Comparison of ENCODE assay signal across 15 mouse cellular contexts in the genomic region with DNA sequence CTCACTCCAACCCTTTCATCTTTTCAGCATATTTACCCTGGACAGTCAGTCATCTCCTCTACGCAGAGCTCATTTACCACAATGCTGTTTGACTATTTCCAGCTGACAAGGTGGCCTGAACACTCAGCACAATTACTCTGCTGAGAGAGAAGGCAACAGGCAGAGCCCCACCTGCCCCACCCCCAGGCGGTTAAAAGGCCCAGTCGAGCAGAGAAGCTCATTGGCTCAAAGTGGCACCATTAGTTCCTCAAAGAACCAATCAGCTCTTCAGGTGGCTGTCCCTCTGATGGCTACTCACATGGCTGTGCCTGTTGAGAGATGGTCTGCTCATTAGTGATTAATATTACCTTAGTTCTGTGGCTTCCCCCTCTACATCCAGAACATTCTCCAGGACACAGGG. TPM values are rescaled to one million over a fixed set of nuclear protein-coding genes. Genes with fewer than 3 reads are reported as not detected.
A peak's percentile ranks its signal among the peaks of the same experiment; 100 is the strongest.
DNase-seq lines count a peak whose midpoint lies in the region; ATAC-seq and TF ChIP-seq lines count a peak whose summit lies in the region.
"Had no signal": no experiment of that assay in that cellular context is flagged by ENCODE, and none has a peak within 500 bp of the region (broad histone marks: within the 10 kb centered on the region; RNA-seq: fewer than 3 reads in every experiment).

No protein-coding gene starts in this region.

- 44% methylated on average over 3 of the region's 3 CpGs for WGBS in heart, embryonic 10.5 days
- 37% methylated on average over 3 of the region's 3 CpGs for WGBS in forebrain, embryonic 15.5 days
- WGBS in midbrain, postnatal 0 days: 45% methylated on average over 3 of the region's 3 CpGs
- 42% methylated on average over 3 of the region's 3 CpGs for WGBS in stomach, postnatal 0 days

- H3K27me3 ChIP-seq in heart, embryonic 10.5 days (ENCODE audit: insufficient read depth, poor library complexity, severe bottlenecking): no peaks in the 10 kb centered on the region
- H3K27me3 ChIP-seq in forebrain, embryonic 15.5 days: peaks cover 12% of the 10 kb centered on the region
- no peaks in the 10 kb centered on the region for H3K27me3 ChIP-seq in midbrain, postnatal 0 days (ENCODE audit: insufficient read depth, low read length)
- H3K27me3 ChIP-seq in stomach, postnatal 0 days (ENCODE audit: control insufficient read depth, insufficient read depth, low read length): no peaks in the 10 kb centered on the region

- no peak for DNase-seq in heart, embryonic 10.5 days (ENCODE audit: low spot score)
- DNase-seq in heart, postnatal 14 days: no peak
- DNase-seq in Muller cell, postnatal 12 days (ENCODE audit: inconsistent ontology term): peak; percentile 12
- no peak for DNase-seq in midbrain, postnatal 0 days (ENCODE audit: low spot score)
- no peak for DNase-seq in stomach, postnatal 0 days (ENCODE audit: low spot score)
- DNase-seq in left cerebral cortex, adult 2 months (ENCODE audit: extremely low spot score in 1 of 2, low spot score in 2 of 2): no peak
- DNase-seq: adrenal gland, postnatal 25 days; cerebellum, postnatal 36 days; heart, adult 2 months; heart, postnatal 10 days; kidney, adult 11 months; kidney, postnatal 36 days had no signal

- H3K9me3 ChIP-seq in heart, embryonic 10.5 days: no peaks in the 10 kb centered on the region
- no peaks in the 10 kb centered on the region for H3K9me3 ChIP-seq in forebrain, embryonic 15.5 days
- no peaks in the 10 kb centered on the region for H3K9me3 ChIP-seq in midbrain, postnatal 0 days (ENCODE audit: low read length)
- no peaks in the 10 kb centered on the region for H3K9me3 ChIP-seq in stomach, postnatal 0 days (ENCODE audit: control insufficient read depth, low read length)
- H3K9me3 ChIP-seq: lung, embryonic 15.5 days had no signal

- intact Hi-C loops in heart, postnatal 14 days (cut with DNase I): no loop called here
- intact Hi-C loops in left cerebral cortex, adult 2 months (cut with DNase I): loop anchor here (5.0 kb wide), 1 partner anchor 117 kb away; the partner anchor contains the start of gene Slc30a9

- no peak for ATAC-seq in forebrain, embryonic 15.5 days (replicated peaks)
- ATAC-seq in midbrain, postnatal 0 days (ENCODE audit: low FRiP score): no peak
- ATAC-seq in stomach, postnatal 0 days (ENCODE audit: low FRiP score, low TSS enrichment): no peak
- ATAC-seq in activated CD4-positive, CD25-positive, alpha-beta regulatory T cell, adult 4 months: no peak

- no peak overlapping the region for H3K9ac ChIP-seq in forebrain, embryonic 15.5 days (replicated peaks)
- no peak overlapping the region for H3K9ac ChIP-seq in midbrain, postnatal 0 days (replicated peaks; ENCODE audit: low read length, poor library complexity, severe bottlenecking)
- H3K9ac ChIP-seq in stomach, postnatal 0 days (ENCODE audit: low read length): no peak overlapping the region
- H3K9ac ChIP-seq: lung, embryonic 15.5 days had no signal

- H3K36me3 ChIP-seq in heart, embryonic 10.5 days: no peaks in the 10 kb centered on the region
- H3K36me3 ChIP-seq in forebrain, embryonic 15.5 days: no peaks in the 10 kb centered on the region
- no peaks in the 10 kb centered on the region for H3K36me3 ChIP-seq in midbrain, postnatal 0 days (ENCODE audit: insufficient read depth, low read length)
- no peaks in the 10 kb centered on the region for H3K36me3 ChIP-seq in stomach, postnatal 0 days (ENCODE audit: control insufficient read depth, insufficient read depth, low read length)
- H3K36me3 ChIP-seq: lung, embryonic 15.5 days had no signal

- no peak for TF ChIP-seq EP300 in stomach, postnatal 0 days (optimal IDR thresholded peaks at IDR 0.05)

- TF ChIP-seq CTCF in midbrain, postnatal 0 days (IDR thresholded peaks at IDR 0.05): no peak
- TF ChIP-seq CTCF in stomach, postnatal 0 days (IDR thresholded peaks at IDR 0.05; ENCODE audit: low read depth): no peak
- no peak for TF ChIP-seq CTCF in left cerebral cortex, adult 2 months (IDR thresholded peaks at IDR 0.05)

- no peak overlapping the region for H3K4me2 ChIP-seq in forebrain, embryonic 15.5 days (replicated peaks)
- H3K4me2 ChIP-seq in midbrain, postnatal 0 days (ENCODE audit: low read depth, low read length, poor library complexity, severe bottlenecking): peak overlapping the region; percentile 10; the same call in 1 of the 2 replicates
- no peak overlapping the region for H3K4me2 ChIP-seq in stomach, postnatal 0 days (replicated peaks; ENCODE audit: low read depth)
- H3K4me2 ChIP-seq: lung, embryonic 15.5 days had no signal

- peaks cover 45% of the 10 kb centered on the region for H3K4me1 ChIP-seq in heart, embryonic 10.5 days
- peaks cover 25% of the 10 kb centered on the region for H3K4me1 ChIP-seq in forebrain, embryonic 15.5 days
- peaks cover 6% of the 10 kb centered on the region; the same call in 1 of the 2 replicates for H3K4me1 ChIP-seq in midbrain, postnatal 0 days (ENCODE audit: insufficient read depth, low read length)
- H3K4me1 ChIP-seq in stomach, postnatal 0 days (replicated peaks; ENCODE audit: control insufficient read depth, insufficient read depth): no peaks in the 10 kb centered on the region

- H3K27ac ChIP-seq in heart, embryonic 10.5 days: no peak overlapping the region
- 0 out of 2 replicates have a peak overlapping the region, but pooled peaks have one; percentile 12 for H3K27ac ChIP-seq in forebrain, embryonic 15.5 days (replicated peaks)
- H3K27ac ChIP-seq in midbrain, postnatal 0 days (ENCODE audit: low read depth, low read length): no peak overlapping the region
- H3K27ac ChIP-seq in stomach, postnatal 0 days (replicated peaks): no peak overlapping the region
- no peak overlapping the region for H3K27ac ChIP-seq in left cerebral cortex, adult 2 months
- H3K27ac ChIP-seq: heart, adult 2 months; lung, embryonic 15.5 days had no signal

- 0 out of 2 replicates have a peak overlapping the region, but pooled peaks have one; percentile 12 for H3K4me3 ChIP-seq in heart, embryonic 10.5 days
- H3K4me3 ChIP-seq in forebrain, embryonic 15.5 days: no peak overlapping the region
- H3K4me3 ChIP-seq in midbrain, postnatal 0 days (ENCODE audit: low read depth, low read length): no peak overlapping the region
- no peak overlapping the region for H3K4me3 ChIP-seq in stomach, postnatal 0 days (ENCODE audit: low read depth, low read length)
- no peak overlapping the region for H3K4me3 ChIP-seq in left cerebral cortex, adult 2 months
- H3K4me3 ChIP-seq: heart, adult 2 months; lung, embryonic 15.5 days had no signal

RNA-seq across cellular contexts. Expression of gene Bend4, which starts 3.5 kb away (rescaled TPM):
- 23.5 and 24.0 TPM in 2 replicates for polyA plus RNA-seq in heart, embryonic 10.5 days (2016; fragmentation: Nextera tagmentation; extraction: Ambion mirVana)
- total RNA-seq in heart, postnatal 14 days (2021): 1 to 10 TPM; 3.7 to 3.8 TPM
- 7.4 and 7.8 TPM in 2 replicates for polyA plus RNA-seq in forebrain, embryonic 15.5 days (2015; fragmentation: Nextera tagmentation; extraction: Ambion mirVana)
- 16.1 and 18.2 TPM in 2 replicates for total RNA-seq in midbrain, postnatal 0 days (2014; rRNA removed)
- 9.2 and 9.5 TPM in 2 replicates for polyA plus RNA-seq in midbrain, postnatal 0 days (2015; fragmentation: Nextera tagmentation; extraction: Ambion mirVana)
- 0.51 and 0.68 TPM in 2 replicates for polyA plus RNA-seq in stomach, postnatal 0 days (2015; fragmentation: Nextera tagmentation; extraction: Ambion mirVana)
- total RNA-seq in left cerebral cortex, adult 2 months (2021): 1 to 10 TPM; 7.9 TPM
- polyA plus RNA-seq in activated CD4-positive, CD25-positive, alpha-beta regulatory T cell, adult 4 months (2017; shearing (Covaris generic)): under 1 TPM; 0.19 to 0.20 TPM
